Mouse (Mus musculus): ENCODE results near the gene Cwc25.

- TF ChIP-seq CTCF (IDR thresholded peaks at IDR 0.05; ENCODE audit: control insufficient read depth, insufficient read depth, insufficient read length) (no peak), MYOG (IDR thresholded peaks at IDR 0.05; ENCODE audit: control insufficient read depth, extremely low read depth, insufficient read length) (no peak), USF1 (IDR thresholded peaks at IDR 0.05; ENCODE audit: low read depth) (no peak), FOSL1 (IDR thresholded peaks at IDR 0.05; ENCODE audit: insufficient read depth, low read length, poor library complexity, severe bottlenecking) (no peak), MYOD1 (IDR thresholded peaks at IDR 0.05; ENCODE audit: control insufficient read depth, insufficient read length, low read depth) (no peak)
These were observed 49.4 kb upstream of the Cwc25 start for GRCm38 (mm10) chr11:97815736-97816135.

All from C2C12 (cell line).